Mouse (Mus musculus) lung, postnatal 0 days (tissue): Measurements from ENCODE around the gene F12.

Source experiments
- CTCF ChIP-seq: IDR thresholded peaks from 2 replicates; pipeline ENCODE4 v1.5.1; 2016; ENCODE audit warnings: antibody characterized with exemption, mild to moderate bottlenecking
- EP300 ChIP-seq: IDR thresholded peaks from 2 replicates; pipeline ENCODE4 v1.6.1; 2016; ENCODE audit warnings: antibody characterized with exemption, mild to moderate bottlenecking, control low read depth

- no peak for TF ChIP-seq CTCF
- no peak for TF ChIP-seq EP300
Measured at GRCm38 (mm10) chr13:55405783-55406390, 20.7 kb downstream of the F12 start.
